Mouse (Mus musculus) common myeloid progenitor, adult 5-6 weeks (primary cell): ENCODE results near the gene Cspg4. TPM values are rescaled to one million over a fixed set of nuclear protein-coding genes. Genes with fewer than 3 reads are reported as not detected.

ENCODE experiments used
- ATAC-seq: replicated peaks from 2 replicates; pipeline ENCODE4 v1.8.0; 2016; ENCODE audit warnings: low read depth, mild to moderate bottlenecking, moderate TSS enrichment, inconsistent platforms; ENCODE audit not compliant: poor library complexity, severe bottlenecking
- total RNA-seq: library from RNA; stranded (forward); fragments of 200-1000, 187-1606 nt; gene quantifications from 2 replicates; pipeline ENCODE4 v1.2.3, GENCODE M21; 2017

Gene Cspg4
- total RNA-seq, 1 experiment from 2014 or later: not detected

DNA sequence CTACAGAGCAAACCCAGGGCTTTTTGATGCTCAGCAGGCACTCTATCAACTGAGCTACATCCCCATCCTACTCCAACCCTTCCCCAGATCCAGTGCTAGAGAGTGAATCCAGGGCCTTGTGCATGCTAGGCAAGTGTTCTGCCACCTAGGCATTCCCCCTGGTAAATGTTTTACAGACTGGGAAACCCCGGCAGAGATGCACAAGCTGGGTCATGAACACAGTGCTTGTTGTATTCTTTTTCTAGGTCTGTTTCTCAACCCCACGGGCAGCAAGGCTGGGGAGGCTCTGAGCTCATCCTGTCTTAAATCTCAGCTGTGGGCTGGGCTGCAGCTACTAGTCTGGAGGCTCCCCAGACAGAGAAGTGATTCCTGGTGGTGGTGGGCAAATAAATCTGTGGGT, 2.0 kb upstream of the Cspg4 start:
- ATAC-seq: no peak

DNA sequence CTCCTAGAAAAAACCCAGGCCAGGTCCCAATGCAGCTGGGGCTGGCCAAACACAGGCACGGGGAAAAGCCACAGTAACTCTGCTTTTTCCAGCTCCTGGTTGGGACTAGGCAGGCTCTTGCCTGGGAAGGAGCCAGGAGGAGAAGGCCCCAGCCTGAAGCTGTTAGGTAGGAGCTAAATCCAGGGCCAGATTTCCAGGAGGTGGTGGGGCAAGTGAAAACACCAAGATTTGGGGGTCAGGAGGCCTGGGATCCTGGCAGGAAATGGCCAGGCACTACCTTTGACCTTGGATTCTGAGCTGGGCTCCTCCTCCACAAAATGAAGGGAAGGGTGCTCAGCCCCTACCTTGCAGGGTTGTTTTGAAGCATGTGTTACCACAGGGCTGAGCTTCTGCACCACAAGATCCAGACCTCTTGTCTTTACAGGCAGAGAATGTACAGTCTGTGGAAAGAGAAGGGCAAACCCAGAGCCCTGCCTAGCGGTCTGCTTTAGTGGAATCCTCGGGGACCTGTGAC, 560 bp upstream of the Cspg4 start, which contains the start of gene Odf3l1:
Odf3l1 (minus strand) TSS at position 464 of the 514 bp plus-strand sequence.
- ATAC-seq: no peak

DNA sequence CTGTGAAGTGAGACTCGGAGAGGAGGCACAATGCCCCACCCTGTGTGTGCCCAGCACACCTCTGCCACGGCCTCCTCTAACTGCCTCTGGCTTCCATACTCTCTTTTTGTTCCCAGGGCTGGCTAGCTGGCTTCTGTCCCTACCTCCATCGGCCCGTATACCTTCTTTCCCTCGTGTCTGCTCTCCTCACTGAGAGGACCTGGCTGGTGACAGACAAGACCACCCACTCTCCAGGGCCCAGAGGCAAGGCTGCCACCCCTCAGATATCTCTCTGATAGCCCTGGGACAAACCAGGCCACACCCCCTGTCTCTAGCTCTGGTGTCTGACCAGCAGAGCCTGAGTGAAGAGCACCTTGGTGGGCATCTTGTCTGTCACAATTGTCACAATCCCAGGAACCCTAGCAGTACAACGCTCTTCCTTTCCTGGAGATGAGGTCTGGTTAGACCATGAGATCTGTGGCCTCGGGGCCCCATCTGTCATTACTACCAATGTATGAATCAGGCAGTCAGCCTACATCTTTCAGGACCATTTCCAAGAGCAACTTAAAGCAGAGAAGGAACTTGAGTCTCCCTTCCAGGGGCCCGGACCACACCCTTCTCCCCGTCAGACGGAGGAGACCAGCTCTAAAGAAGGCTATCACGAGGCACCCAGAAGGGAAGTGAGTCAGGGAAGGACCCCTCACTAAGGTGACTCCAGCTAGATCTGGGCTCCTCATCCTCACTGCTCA, 1.0 kb downstream of the Cspg4 start:
- ATAC-seq: no peak

DNA sequence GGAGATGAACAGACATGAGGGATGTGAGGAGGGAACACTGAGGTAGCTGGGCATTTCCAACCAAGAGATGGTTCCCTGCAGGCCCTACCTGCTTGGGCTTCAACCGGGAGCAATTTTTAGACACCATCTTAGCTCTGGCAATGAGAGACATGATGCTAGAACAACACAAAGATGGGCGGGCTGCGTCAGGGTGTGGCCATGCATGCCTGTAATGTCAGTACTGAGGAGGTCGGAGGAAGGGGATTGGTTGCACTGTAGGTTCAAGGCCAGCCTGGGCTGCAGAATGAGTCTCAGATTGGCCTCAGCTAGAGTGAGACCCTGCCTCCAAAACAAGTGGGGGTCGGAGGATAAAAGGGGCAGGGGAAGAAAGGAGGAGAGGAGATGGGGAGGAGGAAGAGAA, 1.6 kb downstream of the Cspg4 start:
- ATAC-seq: no peak

DNA sequence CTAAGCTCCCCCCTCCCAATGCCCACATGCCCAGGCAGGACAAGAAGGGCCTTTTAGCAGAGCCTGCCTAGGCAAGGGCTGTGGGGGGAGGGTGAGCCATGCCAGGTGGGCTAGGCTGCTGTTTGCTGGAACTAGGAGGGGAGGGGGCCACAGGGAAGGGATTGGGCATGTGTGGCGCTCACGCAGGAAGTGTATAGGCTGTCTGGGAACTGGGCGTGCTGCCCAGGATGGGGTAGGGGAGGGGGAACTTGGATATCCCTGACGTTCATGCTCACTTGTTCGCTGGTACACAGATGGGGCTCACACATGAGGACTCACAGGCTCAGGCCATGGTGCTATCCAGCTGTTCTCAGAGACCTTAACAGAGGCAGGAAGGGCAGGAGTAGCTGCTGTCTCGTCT, 3.5 kb downstream of the Cspg4 start:
- ATAC-seq: no peak

DNA sequence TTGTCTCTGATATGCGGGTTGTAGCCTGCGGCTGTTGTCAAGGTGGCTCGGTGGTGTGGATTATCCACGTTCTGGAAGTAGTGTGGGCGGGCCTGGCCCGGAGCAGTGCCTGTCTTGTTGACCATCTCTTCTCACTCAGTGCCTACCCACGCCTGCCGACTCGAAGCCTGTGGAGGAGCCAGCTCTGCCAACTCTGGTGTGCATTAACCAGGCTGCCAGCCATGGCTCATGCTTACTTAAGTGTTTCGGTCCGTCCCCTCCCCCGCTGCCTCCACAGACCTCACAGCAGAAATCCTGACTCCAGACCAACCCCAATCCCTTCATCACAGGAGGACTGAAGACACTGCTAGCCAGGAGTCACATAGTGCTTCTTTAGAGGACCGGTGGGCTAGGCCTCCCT, 4.7 kb downstream of the Cspg4 start:
- ATAC-seq: no peak

DNA sequence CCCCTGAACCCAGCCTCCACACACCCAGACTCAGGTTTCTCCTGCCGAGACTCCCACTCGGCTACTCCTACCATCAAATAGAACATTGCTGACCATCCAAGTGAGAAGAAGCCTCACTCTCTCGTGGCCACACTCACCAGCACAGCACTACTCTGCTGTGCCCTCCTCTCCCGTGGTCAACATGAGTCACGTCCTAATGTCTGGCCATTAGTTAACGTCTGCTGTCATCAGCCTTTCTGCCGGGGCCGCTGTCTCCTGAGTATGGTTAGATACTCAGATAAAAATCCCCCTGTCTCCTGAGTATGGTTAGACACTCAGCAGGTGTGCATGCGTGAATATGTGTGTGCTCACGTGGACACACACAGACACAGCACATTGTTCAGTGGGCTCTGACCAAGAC, 5.9 kb downstream of the Cspg4 start:
- no peak for ATAC-seq

DNA sequence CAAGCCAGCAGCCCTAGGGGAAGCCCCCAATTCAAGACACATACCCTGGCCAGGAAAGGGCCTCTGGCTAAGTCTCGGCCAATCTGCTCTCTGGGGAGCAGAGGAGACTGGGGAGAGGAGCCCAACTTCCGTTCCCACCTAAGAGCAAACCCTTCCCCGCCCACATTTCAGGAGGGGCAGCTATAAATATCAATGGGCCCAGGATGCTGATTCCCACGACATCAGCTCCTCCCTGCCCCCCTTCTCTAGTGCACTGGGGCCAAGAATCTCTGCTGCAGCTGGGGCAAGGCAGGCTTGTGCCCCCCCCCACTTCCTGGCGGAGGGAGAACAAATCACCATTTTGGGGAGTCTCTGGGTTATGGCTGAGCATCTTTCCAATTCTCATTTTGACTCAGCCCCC, 6.4 kb downstream of the Cspg4 start:
- no peak for ATAC-seq

DNA sequence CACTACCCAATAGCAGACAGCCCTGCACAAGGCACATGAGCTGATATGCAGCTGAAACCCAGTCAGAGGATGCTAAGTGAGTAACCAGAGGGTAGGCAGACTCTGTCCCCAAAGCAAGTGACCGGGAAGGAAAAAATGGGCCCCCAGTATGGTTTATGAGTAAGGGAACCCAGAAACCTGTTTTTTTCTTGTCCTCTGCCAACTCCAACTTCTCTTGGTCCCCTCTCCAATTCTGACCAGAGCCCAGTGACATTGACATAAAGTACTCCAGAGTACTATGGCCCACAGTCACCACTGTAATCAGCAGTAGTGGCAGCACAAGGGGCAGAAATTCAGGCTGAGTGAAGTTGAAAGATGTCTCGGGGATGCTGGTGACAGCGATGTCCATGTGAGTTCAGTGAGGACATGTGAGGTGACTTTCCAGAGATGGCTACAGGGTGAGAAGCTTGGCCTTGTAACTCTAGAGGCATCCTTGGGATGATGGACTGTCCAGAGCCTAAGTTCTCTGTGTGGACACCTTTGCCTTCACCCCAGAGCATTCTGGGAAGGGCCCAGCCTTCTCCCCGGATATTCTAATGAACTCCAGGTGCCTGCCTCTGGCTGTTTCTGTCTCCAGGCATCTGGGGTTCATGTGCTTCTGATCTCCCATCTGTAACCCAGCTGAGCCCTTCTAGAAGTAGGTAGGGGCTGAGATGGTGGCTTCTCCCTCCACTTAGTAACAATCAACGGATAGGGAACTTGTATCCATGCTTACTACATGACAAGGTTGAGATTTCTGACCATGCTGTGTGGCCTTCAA, 7.5 kb downstream of the Cspg4 start:
- ATAC-seq: no peak

DNA sequence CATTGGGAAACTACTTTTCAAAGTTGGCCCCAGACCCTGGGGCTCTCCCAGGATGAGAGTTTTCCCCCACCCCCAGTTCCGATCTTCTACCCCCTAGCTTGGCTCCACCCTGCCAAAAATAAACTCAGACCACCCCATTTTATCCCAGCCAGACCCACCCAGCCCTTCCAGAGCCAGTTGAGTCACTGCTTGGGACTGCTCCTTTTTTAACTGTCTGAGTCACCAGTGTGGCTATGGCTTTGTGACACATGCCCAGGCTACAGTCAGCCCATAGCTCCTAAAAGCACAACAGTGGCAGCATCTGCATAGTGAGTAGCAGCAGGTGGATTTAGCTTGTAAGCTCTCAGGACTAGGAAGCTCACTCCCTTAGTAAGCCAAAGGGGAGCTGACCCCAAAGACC, 8.3 kb downstream of the Cspg4 start:
- no peak for ATAC-seq

DNA sequence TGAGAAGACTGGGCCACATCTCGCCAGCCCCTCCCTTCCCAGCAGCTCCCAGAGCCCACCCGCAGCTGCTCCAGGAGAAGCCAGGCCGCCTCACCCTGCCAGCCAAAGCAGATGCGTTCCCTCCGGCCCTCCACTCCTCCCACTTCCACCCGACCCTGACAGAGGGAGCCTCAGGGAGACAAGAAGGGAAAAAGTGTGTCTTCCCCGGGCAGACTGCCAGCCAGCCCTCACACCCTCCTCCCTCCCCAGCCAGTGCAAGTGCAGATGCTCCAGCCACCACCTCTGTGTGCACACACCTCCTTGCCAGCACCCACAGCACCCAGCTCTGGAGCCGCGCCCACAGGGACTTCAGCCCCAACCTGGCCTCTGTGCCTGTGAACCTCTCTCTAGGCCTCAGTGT, 12.0 kb downstream of the Cspg4 start:
- no peak for ATAC-seq

DNA sequence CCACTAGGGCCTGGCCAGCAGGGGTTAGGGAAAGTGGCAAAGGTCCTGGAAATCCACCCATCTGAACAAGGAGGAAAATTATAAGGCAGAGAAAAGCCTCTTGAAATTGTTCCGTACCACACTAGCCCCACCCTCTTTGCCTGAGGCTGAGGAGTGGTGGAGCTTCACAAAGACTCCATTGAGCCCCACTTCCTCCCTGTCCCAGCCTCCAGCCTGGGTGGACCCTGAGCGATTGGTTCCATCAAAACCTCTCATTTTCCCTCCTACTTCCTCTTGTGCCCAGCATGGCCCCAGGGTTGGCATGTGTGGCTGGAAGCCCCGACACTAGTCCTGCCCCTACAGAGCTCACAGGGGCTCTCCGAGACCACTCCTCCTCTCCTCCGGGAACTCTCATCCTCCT, 12.5 kb downstream of the Cspg4 start:
- ATAC-seq: no peak

DNA sequence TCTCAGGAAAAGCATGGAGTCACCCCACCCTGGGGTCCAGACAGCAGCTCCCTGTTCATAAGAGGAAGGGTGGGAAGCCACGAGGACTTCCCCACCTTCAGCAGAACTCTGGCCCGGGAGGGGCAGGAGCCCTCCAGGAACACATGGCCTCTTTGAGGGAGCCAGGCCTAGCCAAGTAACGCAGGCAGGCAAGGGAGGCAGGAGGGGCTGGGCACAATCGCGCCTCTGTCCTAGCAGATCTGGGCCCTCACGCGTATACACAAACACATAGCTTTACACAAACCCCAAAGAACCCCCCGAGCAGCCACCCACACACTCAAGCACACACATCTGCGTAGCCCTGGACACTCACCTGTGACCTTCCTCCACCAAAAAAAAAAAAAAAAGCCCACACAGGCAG, 16.0 kb downstream of the Cspg4 start:
- ATAC-seq: no peak

DNA sequence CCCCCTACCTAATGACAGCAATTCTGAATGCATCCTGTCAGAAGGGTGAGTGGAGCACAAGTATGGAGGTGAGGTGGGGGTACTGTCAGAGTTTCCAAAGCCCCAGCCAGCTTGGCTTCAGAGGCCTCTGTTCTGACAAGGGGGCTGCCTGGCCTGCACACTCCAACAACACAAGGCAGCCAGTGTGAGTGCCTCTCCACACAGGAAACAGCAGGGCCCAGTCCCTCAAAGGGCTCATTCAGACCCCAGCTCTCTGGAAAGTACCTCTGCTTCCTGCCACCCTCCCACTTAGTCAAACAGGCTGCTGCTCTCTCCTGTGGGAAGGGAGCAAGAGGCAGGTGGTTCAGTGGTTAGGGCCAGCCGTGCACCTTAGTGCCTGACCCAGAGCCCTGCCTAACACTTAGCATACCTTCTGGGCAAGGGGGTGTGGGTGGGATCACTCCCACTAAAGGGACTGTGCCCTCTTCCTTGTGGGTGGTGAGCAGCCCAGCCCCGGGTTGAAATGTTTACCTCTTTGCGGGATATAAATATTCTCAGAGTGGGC, 16.8 kb downstream of the Cspg4 start:
- ATAC-seq: no peak

DNA sequence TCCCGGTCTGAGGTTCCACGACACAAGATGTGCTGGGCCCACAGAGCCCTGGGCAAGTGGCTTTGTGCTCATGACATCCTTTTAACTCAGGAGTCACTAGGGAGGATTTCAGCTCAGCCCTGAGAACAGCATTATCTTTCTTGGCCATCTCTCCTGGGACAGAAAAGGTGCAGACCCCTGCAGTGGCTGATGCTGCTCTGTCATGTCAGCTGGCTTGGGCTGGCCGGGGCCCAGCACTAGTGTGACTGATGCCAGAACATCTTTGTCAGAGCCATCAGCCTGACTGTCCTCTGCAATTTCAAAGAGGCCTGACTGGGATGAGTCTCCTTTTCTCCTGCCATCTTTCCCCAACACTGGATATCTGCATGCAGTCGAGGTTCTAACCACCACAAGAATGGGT, 17.4 kb downstream of the Cspg4 start:
- no peak for ATAC-seq

DNA sequence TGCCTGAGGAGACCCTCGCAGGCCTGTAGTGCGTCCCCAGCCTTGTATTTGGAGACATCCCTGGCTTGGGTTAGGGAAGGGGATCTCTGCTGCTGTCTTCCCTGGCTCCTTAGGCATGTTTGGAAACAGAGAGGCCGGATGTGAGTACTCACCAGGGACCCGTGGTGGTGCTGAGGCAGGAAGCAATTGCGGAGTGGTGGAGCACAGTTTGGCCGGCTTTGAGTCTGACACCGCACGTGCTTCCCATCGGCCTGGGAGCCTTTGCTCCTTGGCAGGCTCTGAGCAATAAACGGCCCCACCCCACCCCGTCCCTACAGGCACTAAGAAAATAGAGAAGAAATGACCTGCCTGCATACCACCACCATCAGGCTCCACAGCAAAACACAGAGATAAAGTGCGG, 18.0 kb downstream of the Cspg4 start:
- ATAC-seq: no peak

DNA sequence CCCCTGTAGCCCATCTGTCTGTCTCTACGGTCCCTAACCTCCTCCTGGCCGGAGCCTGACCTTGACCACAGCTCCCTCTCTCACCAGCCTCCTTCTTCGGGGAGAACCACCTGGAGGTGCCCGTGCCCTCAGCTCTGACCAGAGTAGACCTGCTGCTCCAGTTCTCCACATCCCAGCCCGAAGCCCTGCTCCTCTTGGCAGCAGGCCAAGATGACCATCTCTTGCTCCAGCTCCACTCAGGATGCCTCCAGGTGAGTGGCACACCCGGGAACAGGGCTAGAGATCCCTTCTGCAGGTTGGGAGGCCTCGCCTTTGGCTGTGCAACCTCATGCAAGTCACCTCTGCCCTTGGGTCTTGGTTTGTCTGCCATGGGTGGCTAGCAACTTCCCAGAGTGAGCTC, 18.6 kb downstream of the Cspg4 start:
- ATAC-seq: no peak

DNA sequence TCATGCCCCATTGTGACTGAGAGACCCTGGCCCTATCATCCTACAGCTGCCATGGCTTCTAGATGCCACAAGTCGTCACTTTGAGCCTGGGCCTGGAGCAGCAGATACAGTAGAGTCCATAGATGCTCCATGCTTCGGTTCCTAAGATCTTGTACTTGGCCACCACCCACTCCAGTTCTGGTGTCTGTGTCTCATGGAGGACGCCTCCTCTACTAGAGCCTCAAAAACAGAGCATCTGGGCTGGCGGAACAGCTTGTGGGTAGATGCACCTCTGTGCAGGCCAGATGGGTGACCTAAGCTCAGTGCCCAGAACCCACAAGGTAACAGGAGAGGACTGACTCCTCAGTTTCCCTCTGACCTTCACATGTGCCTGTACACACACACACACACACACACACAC, 19.5 kb downstream of the Cspg4 start:
- ATAC-seq: no peak

DNA sequence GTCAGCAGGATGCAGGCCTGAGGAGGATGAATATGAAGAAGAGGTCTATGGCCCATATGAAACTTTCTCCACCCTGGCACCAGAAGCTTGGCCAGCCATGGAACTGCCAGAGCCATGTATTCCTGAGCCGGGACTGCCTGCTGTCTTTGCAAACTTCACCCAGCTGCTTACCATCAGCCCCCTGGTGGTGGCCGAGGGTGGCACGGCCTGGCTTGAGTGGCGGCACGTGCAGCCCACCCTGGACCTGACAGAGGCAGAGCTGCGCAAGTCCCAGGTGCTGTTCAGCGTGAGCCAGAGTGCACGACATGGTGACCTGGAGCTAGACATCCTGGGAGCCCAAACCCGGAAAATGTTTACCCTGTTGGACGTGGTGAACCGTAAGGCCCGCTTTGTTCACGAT, 21.3 kb downstream of the Cspg4 start:
- no peak for ATAC-seq

DNA sequence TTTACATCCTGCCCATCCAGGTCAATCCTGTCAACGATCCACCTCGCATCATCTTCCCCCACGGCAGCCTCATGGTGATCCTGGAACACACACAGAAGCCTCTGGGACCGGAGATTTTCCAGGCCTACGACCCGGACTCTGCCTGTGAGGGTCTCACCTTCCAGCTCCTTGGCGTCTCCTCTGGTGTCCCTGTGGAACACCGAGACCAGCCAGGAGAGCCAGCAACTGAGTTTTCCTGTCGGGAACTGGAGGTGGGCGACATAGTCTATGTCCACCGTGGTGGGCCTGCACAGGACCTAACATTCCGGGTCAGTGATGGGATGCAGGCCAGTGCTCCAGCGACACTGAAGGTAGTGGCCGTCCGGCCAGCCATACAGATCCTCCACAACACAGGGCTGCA, 21.8 kb downstream of the Cspg4 start:
- ATAC-seq: no peak

DNA sequence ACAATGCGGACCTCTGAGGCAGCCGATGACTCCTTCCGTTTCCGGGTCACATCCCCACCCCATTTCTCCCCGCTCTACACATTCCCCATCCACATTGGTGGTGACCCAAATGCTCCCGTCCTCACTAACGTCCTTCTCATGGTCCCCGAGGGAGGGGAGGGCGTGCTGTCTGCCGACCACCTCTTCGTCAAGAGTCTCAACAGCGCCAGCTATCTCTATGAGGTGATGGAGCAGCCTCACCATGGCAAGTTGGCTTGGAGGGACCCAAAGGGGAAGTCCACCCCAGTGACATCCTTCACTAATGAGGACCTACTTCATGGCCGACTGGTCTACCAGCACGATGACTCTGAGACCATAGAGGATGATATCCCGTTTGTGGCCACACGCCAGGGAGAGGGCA, 22.7 kb downstream of the Cspg4 start:
- no peak for ATAC-seq
